Mouse (Mus musculus) heart, embryonic 10.5 days (tissue): ENCODE results near the gene Rybp. TPM values are rescaled to one million over a fixed set of nuclear protein-coding genes. Genes with fewer than 3 reads are reported as not detected.

Source experiments
- DNase-seq: peaks from one replicate; pipeline ENCODE4 v3.0.0-alpha.2; 2017; ENCODE audit warnings: low spot score
- H3K27ac ChIP-seq: fragments of 300-500 bp; sonication (generic); 2 replicates; pipeline ENCODE4 v1.5.1; 2016; ENCODE audit warnings: mild to moderate bottlenecking
- H3K27me3 ChIP-seq: fragments of 300-500 bp; sonication (generic); 2 replicates; pipeline ENCODE4 v1.6.1; 2016; ENCODE audit warnings: mild to moderate bottlenecking; ENCODE audit not compliant: poor library complexity, insufficient read depth, severe bottlenecking
- H3K36me3 ChIP-seq: fragments of 300-500 bp; sonication (generic); 2 replicates; pipeline ENCODE4 v1.6.1; 2016; ENCODE audit warnings: mild to moderate bottlenecking, moderate library complexity
- H3K4me1 ChIP-seq: fragments of 300-500 bp; sonication (generic); 2 replicates; pipeline ENCODE4 v1.6.1; 2016; ENCODE audit warnings: mild to moderate bottlenecking
- H3K4me3 ChIP-seq: fragments of 300-500 bp; sonication (generic); 2 replicates; pipeline ENCODE4 v1.5.1; 2016; ENCODE audit warnings: mild to moderate bottlenecking, moderate library complexity
- H3K9me3 ChIP-seq: fragments of 300-500 bp; sonication (generic); 2 replicates; pipeline ENCODE4 v1.6.1; 2016; ENCODE audit warnings: mild to moderate bottlenecking, moderate library complexity
- WGBS: fragments of 180-500 bp; shearing (Covaris S2); methylation state at CpG from one replicate; pipeline ENCODE4 v1.1.7; 2016; 5-methylcytosine and 5-hydroxymethylcytosine counted together
- polyA plus RNA-seq: library from polyadenylated mRNA; unstranded; fragments of >200 nt; fragmentation: Nextera tagmentation; extraction: Ambion mirVana; gene quantifications from 2 replicates; pipeline ENCODE4 v1.2.1, GENCODE M21; 2016

Gene Rybp
- polyA plus RNA-seq, 1 experiment from 2014 or later, result 14.8 TPM

- 80% methylated on average over 1 of the region's 1 CpGs for WGBS
- Histone ChIP-seq H3K27me3 (peaks cover 10% of the 10 kb centered on the region; the same call in 1 of the 2 replicates), H3K4me3 (no peak overlapping the region), H3K4me1 (peaks cover 5% of the 10 kb centered on the region; the same call in 1 of the 2 replicates), H3K27ac (no peak overlapping the region), H3K9me3 (no peaks in the 10 kb centered on the region), H3K36me3 (no peaks in the 10 kb centered on the region)
- DNase-seq, result no peak
Measured at GRCm38 (mm10) chr6:100311167-100311566, 23.9 kb upstream of the Rybp start.

- H3K9me3 ChIP-seq, result no peaks in the 10 kb centered on the region
- peaks cover 25% of the 10 kb centered on the region for H3K27me3 ChIP-seq
- DNase-seq, result no peak
- H3K36me3 ChIP-seq, result no peaks in the 10 kb centered on the region
- WGBS, result 63% methylated on average over 10 of the region's 10 CpGs
- H3K4me1 ChIP-seq, result peaks cover 10% of the 10 kb centered on the region
- H3K27ac ChIP-seq, result no peak overlapping the region
- H3K4me3 ChIP-seq, result no peak overlapping the region
Measured at GRCm38 (mm10) chr6:100304831-100305230, 17.5 kb upstream of the Rybp start.

- Histone ChIP-seq H3K27ac (no peak overlapping the region), H3K9me3 (no peaks in the 10 kb centered on the region), H3K36me3 (no peaks in the 10 kb centered on the region), H3K4me3 (no peak overlapping the region), H3K27me3 (peaks cover 53% of the 10 kb centered on the region), H3K4me1 (peaks cover 4% of the 10 kb centered on the region)
- 64% methylated on average over 8 of the region's 8 CpGs for WGBS
- DNase-seq, result no peak
Measured at GRCm38 (mm10) chr6:100301410-100302108, 14.3 kb upstream of the Rybp start.

- H3K27ac ChIP-seq, result no peak overlapping the region
- H3K27me3 ChIP-seq, result peaks cover 53% of the 10 kb centered on the region
- H3K4me3 ChIP-seq, result no peak overlapping the region
- no peaks in the 10 kb centered on the region for H3K36me3 ChIP-seq
- H3K4me1 ChIP-seq, result peaks cover 4% of the 10 kb centered on the region
- no peak for DNase-seq
- no peaks in the 10 kb centered on the region for H3K9me3 ChIP-seq
- WGBS, result 47% methylated on average over 3 of the region's 3 CpGs
Measured at GRCm38 (mm10) chr6:100300831-100301230, 13.5 kb upstream of the Rybp start.

GRCm38 (mm10) chr6:100298945-100299344, 11.7 kb upstream of the Rybp start:
- H3K36me3 ChIP-seq, result no peaks in the 10 kb centered on the region
- WGBS, result 61% methylated on average over 4 of the region's 4 CpGs
- no peak overlapping the region for H3K4me3 ChIP-seq
- no peak for DNase-seq
- H3K9me3 ChIP-seq, result no peaks in the 10 kb centered on the region
- H3K4me1 ChIP-seq, result peaks cover 4% of the 10 kb centered on the region
- H3K27ac ChIP-seq, result no peak overlapping the region
- peaks cover 53% of the 10 kb centered on the region for H3K27me3 ChIP-seq

- no peak for DNase-seq
- H3K9me3 ChIP-seq, result no peaks in the 10 kb centered on the region
- peaks cover 60% of the 10 kb centered on the region for H3K27me3 ChIP-seq
- no peaks in the 10 kb centered on the region for H3K36me3 ChIP-seq
- 88% methylated on average over 8 of the region's 8 CpGs for WGBS
- H3K4me1 ChIP-seq, result peaks cover 4% of the 10 kb centered on the region
- no peak overlapping the region for H3K27ac ChIP-seq
- H3K4me3 ChIP-seq, result no peak overlapping the region
Measured at GRCm38 (mm10) chr6:100297536-100297935, 10.3 kb upstream of the Rybp start.

GRCm38 (mm10) chr6:100292411-100292810, 5.1 kb upstream of the Rybp start:
- H3K27me3 ChIP-seq, result peaks cover 37% of the 10 kb centered on the region; the same call in 1 of the 2 replicates
- no peaks in the 10 kb centered on the region for H3K9me3 ChIP-seq
- 89% methylated on average over 6 of the region's 6 CpGs for WGBS
- no peak overlapping the region for H3K27ac ChIP-seq
- no peak overlapping the region for H3K4me3 ChIP-seq
- no peaks in the 10 kb centered on the region for H3K36me3 ChIP-seq
- H3K4me1 ChIP-seq, result peaks cover 17% of the 10 kb centered on the region
- DNase-seq, result no peak

GRCm38 (mm10) chr6:100289058-100289457, 1.8 kb upstream of the Rybp start:
- Histone ChIP-seq H3K27me3 (peaks cover 32% of the 10 kb centered on the region; the same call in 1 of the 2 replicates), H3K4me1 (peaks cover 28% of the 10 kb centered on the region), H3K36me3 (no peaks in the 10 kb centered on the region), H3K4me3 (no peak overlapping the region), H3K9me3 (no peaks in the 10 kb centered on the region), H3K27ac (no peak overlapping the region)
- no peak for DNase-seq
- 66% methylated on average over 5 of the region's 5 CpGs for WGBS

GRCm38 (mm10) chr6:100288730-100289035, 1.4 kb upstream of the Rybp start:
- H3K4me3 ChIP-seq, result peak overlapping the region; percentile 78
- 37% methylated on average over 4 of the region's 4 CpGs for WGBS

GRCm38 (mm10) chr6:100288016-100288729, 888 bp upstream of the Rybp start:
- peaks cover 30% of the 10 kb centered on the region; the same call in 1 of the 2 replicates for H3K27me3 ChIP-seq
- no peaks in the 10 kb centered on the region for H3K9me3 ChIP-seq
- WGBS, result under 1% methylated on average over 23 of the region's 23 CpGs
- H3K27ac ChIP-seq, result peak overlapping the region; percentile 98
- no peaks in the 10 kb centered on the region for H3K36me3 ChIP-seq
- H3K4me1 ChIP-seq, result peaks cover 30% of the 10 kb centered on the region
- peak overlapping the region; percentile 78 for H3K4me3 ChIP-seq
- DNase-seq, result peak; percentile 85

More at GRCm38 (mm10) chr6:100288730-100289035, 1.4 kb upstream of the Rybp start:
- DNase-seq, result no peak
- Histone ChIP-seq H3K27ac (peak overlapping the region; percentile 98; the same call in 1 of the 2 replicates), H3K9me3 (no peaks in the 10 kb centered on the region), H3K4me1 (peaks cover 30% of the 10 kb centered on the region), H3K36me3 (no peaks in the 10 kb centered on the region), H3K27me3 (peaks cover 32% of the 10 kb centered on the region; the same call in 1 of the 2 replicates)

- H3K4me1 ChIP-seq, result peaks cover 30% of the 10 kb centered on the region
- no peak for DNase-seq
- 9% methylated on average over 93 of the region's 117 CpGs for WGBS
- peaks cover 23% of the 10 kb centered on the region; the same call in 1 of the 2 replicates for H3K27me3 ChIP-seq
- no peaks in the 10 kb centered on the region for H3K9me3 ChIP-seq
- H3K36me3 ChIP-seq, result no peaks in the 10 kb centered on the region
- H3K4me3 ChIP-seq, result peak overlapping the region; percentile 78
- H3K27ac ChIP-seq, result peak overlapping the region; percentile 98
Measured at GRCm38 (mm10) chr6:100286573-100287333, 532 bp downstream of the Rybp start.

- no peaks in the 10 kb centered on the region for H3K9me3 ChIP-seq
- H3K27ac ChIP-seq, result peak overlapping the region; percentile 98
- peaks cover 30% of the 10 kb centered on the region for H3K4me1 ChIP-seq
- no peak for DNase-seq
- no peaks in the 10 kb centered on the region for H3K36me3 ChIP-seq
- peaks cover 22% of the 10 kb centered on the region; the same call in 1 of the 2 replicates for H3K27me3 ChIP-seq
- 2% methylated on average over 18 of the region's 18 CpGs for WGBS
- H3K4me3 ChIP-seq, result peak overlapping the region; percentile 78
Measured at GRCm38 (mm10) chr6:100285985-100286572, 1.2 kb downstream of the Rybp start.
